Mouse (Mus musculus) C2C12 (cell line): ENCODE data around the gene Kcnc4.

Source experiments
- CEBPB ChIP-seq: IDR thresholded peaks from one replicate; pipeline ENCODE4 v1.6.1; 2011; ENCODE audit warnings: low read depth, mild to moderate bottlenecking, control low read depth, moderate library complexity
- CTCF ChIP-seq: IDR thresholded peaks from one replicate; pipeline ENCODE4 v1.5.1; 2011; ENCODE audit not compliant: control insufficient read depth, insufficient read depth, insufficient read length
- FOSL1 ChIP-seq: IDR thresholded peaks from one replicate; pipeline ENCODE4 v1.8.0; 2011; ENCODE audit warnings: mild to moderate bottlenecking, low read length; ENCODE audit not compliant: poor library complexity, insufficient read depth, severe bottlenecking
- MAX ChIP-seq: IDR thresholded peaks from one replicate; pipeline ENCODE4 v1.6.1; 2011; ENCODE audit warnings: mild to moderate bottlenecking, control low read depth
- USF1 ChIP-seq: IDR thresholded peaks from one replicate; pipeline ENCODE4 v1.6.1; 2011; ENCODE audit warnings: low read depth, mild to moderate bottlenecking, control low read depth, moderate library complexity

GRCm38 (mm10) chr3:107459773-107460431 is 550 bp upstream of the Kcnc4 start:
- TF ChIP-seq CEBPB (no peak), CTCF (no peak), USF1 (no peak), FOSL1 (no peak), MAX (no peak)
